Mouse (Mus musculus) heart, embryonic 14.5 days (tissue): Measurements from ENCODE around the gene Papola. TPM values are rescaled to one million over a fixed set of nuclear protein-coding genes. Genes with fewer than 3 reads are reported as not detected.
A peak's percentile ranks its signal among the peaks of the same experiment; 100 is the strongest.

Experiments
- ATAC-seq: fragments of 200-750 bp; cut with Nextera tagmentation; 2 replicates; pipeline ENCODE4 v1.8.0; 2017; ENCODE audit warnings: low read depth, moderate TSS enrichment; ENCODE audit not compliant: insufficient number of reproducible peaks, insufficient read depth, low FRiP score
- H3K27ac ChIP-seq, 2 experiments: fragments of 200-500 bp in 1 of 2; fragments of 300-500 bp in 1 of 2; sonication (generic) in 1 of 2; replicated peaks in 1 of 2; 2 replicates each; pipeline ENCODE4 v1.5.1; 2012 to 2014; ENCODE audit warnings: low read depth in 2 of 2, low read length in 2 of 2, control low read depth in 1 of 2, mild to moderate bottlenecking in 1 of 2, mixed read lengths in 1 of 2; ENCODE audit not compliant: control insufficient read depth in 1 of 2, insufficient read depth in 1 of 2
- H3K27me3 ChIP-seq: fragments of 300-500 bp; sonication (generic); 2 replicates; pipeline ENCODE4 v1.6.1; 2014; ENCODE audit warnings: mild to moderate bottlenecking, low read length, control low read depth; ENCODE audit not compliant: control insufficient read depth, insufficient read depth
- H3K36me3 ChIP-seq: fragments of 300-500 bp; sonication (generic); 2 replicates; pipeline ENCODE4 v1.6.1; 2014; ENCODE audit warnings: mild to moderate bottlenecking, control low read depth, low read length, mixed read lengths; ENCODE audit not compliant: control insufficient read depth, insufficient read depth
- H3K4me1 ChIP-seq, 2 experiments: fragments of 200-500 bp in 1 of 2; fragments of 300-500 bp in 1 of 2; sonication (generic) in 1 of 2; 2 replicates each; pipeline ENCODE4 v1.6.1; 2012 to 2014; ENCODE audit warnings: low read length in 2 of 2, control low read depth in 1 of 2, mixed read lengths in 1 of 2; ENCODE audit not compliant: control insufficient read depth in 2 of 2, insufficient read depth in 2 of 2
- H3K4me2 ChIP-seq: fragments of 300-500 bp; sonication (generic); 2 replicates; pipeline ENCODE4 v1.6.1; 2014; ENCODE audit warnings: mild to moderate bottlenecking, low read length
- H3K4me3 ChIP-seq, 2 experiments: fragments of 200-500 bp in 1 of 2; fragments of 300-500 bp in 1 of 2; sonication (generic) in 1 of 2; 2 replicates each; pipeline ENCODE4 v1.5.1; 2012 to 2014; ENCODE audit warnings: low read length in 2 of 2, mild to moderate bottlenecking in 2 of 2, control low read depth in 1 of 2, low read depth in 1 of 2, moderate library complexity in 1 of 2; ENCODE audit not compliant: control insufficient read depth in 1 of 2, insufficient read depth in 1 of 2
- H3K9ac ChIP-seq: fragments of 300-500 bp; sonication (generic); 2 replicates; pipeline ENCODE4 v1.6.1; 2014; ENCODE audit warnings: mild to moderate bottlenecking, low read length
- H3K9me3 ChIP-seq: fragments of 300-500 bp; sonication (generic); 2 replicates; pipeline ENCODE4 v1.6.1; 2016; ENCODE audit warnings: low read length, control low read depth; ENCODE audit not compliant: control insufficient read depth
- WGBS: fragments of 180-500 bp; shearing (Covaris S2); extraction: QIAGEN DNeasy Blood & Tissue Kit; methylation state at CpG from one replicate; pipeline ENCODE4 v1.1.7; 2014; 5-methylcytosine and 5-hydroxymethylcytosine counted together
- polyA plus RNA-seq: library from polyadenylated mRNA; unstranded; fragments of >200 nt; fragmentation: Nextera tagmentation; extraction: Ambion mirVana; gene quantifications from 2 replicates; pipeline ENCODE4 v1.2.1, GENCODE M21; 2014

Gene Papola
- 118 and 120 TPM in 2 replicates for polyA plus RNA-seq

- Histone ChIP-seq H3K9me3 (no peaks in the 10 kb centered on the region), H3K4me1 (peaks cover 2 to 16% of the 10 kb centered on the region in 2 experiments; a peak in 3 of 4 replicates), H3K27ac (peak within 1 kb of the TSS; percentile 96 to 97), H3K9ac (peak within 1 kb of the TSS; percentile 95), H3K4me3 (peak within 1 kb of the TSS; percentile 92 to 98), H3K4me2 (peak within 1 kb of the TSS; percentile 93), H3K36me3 (peaks cover 3% of the 10 kb centered on the region; the same call in 1 of the 2 replicates), H3K27me3 (no peaks in the 10 kb centered on the region)
- ATAC-seq = peak; percentile 89
- 1% methylated on average over 72 of the region's 85 CpGs for WGBS
Measured at GRCm38 (mm10) chr12:105784196-105784999, at the start of gene Papola. Papola (plus strand) TSS chr12:105784694.

GRCm38 (mm10) chr12:105735226-105735888, 49.1 kb upstream of the Papola start:
- Histone ChIP-seq H3K9me3 (no peaks in the 10 kb centered on the region), H3K9ac (no peak overlapping the region), H3K27ac (no peak overlapping the region), H3K27me3 (no peaks in the 10 kb centered on the region), H3K36me3 (no peaks in the 10 kb centered on the region), H3K4me1 (no peaks in the 10 kb centered on the region), H3K4me2 (no peak overlapping the region), H3K4me3 (no peak overlapping the region)
- no peak for ATAC-seq
- 75% methylated on average over 7 of the region's 7 CpGs for WGBS

GRCm38 (mm10) chr12:105735889-105736251, 48.6 kb upstream of the Papola start:
- H3K27me3 ChIP-seq = no peaks in the 10 kb centered on the region
- ATAC-seq = no peak
- no peak overlapping the region for H3K27ac ChIP-seq
- no peak overlapping the region for H3K4me3 ChIP-seq
- WGBS = 80% methylated on average over 6 of the region's 6 CpGs
- H3K36me3 ChIP-seq = no peaks in the 10 kb centered on the region
- H3K9ac ChIP-seq = no peak overlapping the region
- H3K4me2 ChIP-seq = no peak overlapping the region
- no peaks in the 10 kb centered on the region for H3K4me1 ChIP-seq
- no peaks in the 10 kb centered on the region for H3K9me3 ChIP-seq

GRCm38 (mm10) chr12:105738316-105739096, 46.0 kb upstream of the Papola start:
- H3K4me1 ChIP-seq = 0 out of 4 replicates have a peak, but pooled peaks cover 0 to 2% of the 10 kb centered on the region in 2 experiments
- H3K27ac ChIP-seq = no peak overlapping the region
- no peaks in the 10 kb centered on the region for H3K27me3 ChIP-seq
- no peak overlapping the region for H3K9ac ChIP-seq
- no peaks in the 10 kb centered on the region for H3K36me3 ChIP-seq
- ATAC-seq = no peak
- WGBS = 56% methylated on average over 15 of the region's 15 CpGs
- no peak overlapping the region for H3K4me2 ChIP-seq
- H3K4me3 ChIP-seq = no peak overlapping the region
- no peaks in the 10 kb centered on the region for H3K9me3 ChIP-seq

- no peak for ATAC-seq
- Histone ChIP-seq H3K4me1 (0 out of 4 replicates have a peak, but pooled peaks cover 0 to 2% of the 10 kb centered on the region in 2 experiments), H3K9me3 (no peaks in the 10 kb centered on the region), H3K36me3 (no peaks in the 10 kb centered on the region), H3K4me3 (no peak overlapping the region), H3K4me2 (no peak overlapping the region), H3K27me3 (no peaks in the 10 kb centered on the region), H3K9ac (no peak overlapping the region), H3K27ac (no peak overlapping the region)
- WGBS = 90% methylated on average over 8 of the region's 8 CpGs
Measured at GRCm38 (mm10) chr12:105739656-105740055, 44.8 kb upstream of the Papola start.

- WGBS = 73% methylated on average over 5 of the region's 5 CpGs
- no peaks in the 10 kb centered on the region for H3K27me3 ChIP-seq
- H3K9me3 ChIP-seq = 0 out of 2 replicates have a peak, but pooled peaks cover 3% of the 10 kb centered on the region
- H3K4me2 ChIP-seq = no peak overlapping the region
- H3K27ac ChIP-seq = no peak overlapping the region
- no peak overlapping the region for H3K4me3 ChIP-seq
- peaks cover 3% of the 10 kb centered on the region in 2 experiments; a peak in 2 of 4 replicates for H3K4me1 ChIP-seq
- no peak overlapping the region for H3K9ac ChIP-seq
- no peak for ATAC-seq
- H3K36me3 ChIP-seq = no peaks in the 10 kb centered on the region
Measured at GRCm38 (mm10) chr12:105748114-105748513, 36.4 kb upstream of the Papola start.

- H3K27ac ChIP-seq = no peak overlapping the region
- no peak overlapping the region for H3K9ac ChIP-seq
- 92% methylated on average over 10 of the region's 10 CpGs for WGBS
- H3K4me3 ChIP-seq = no peak overlapping the region
- H3K9me3 ChIP-seq = peaks cover 5% of the 10 kb centered on the region; the same call in 1 of the 2 replicates
- H3K27me3 ChIP-seq = no peaks in the 10 kb centered on the region
- peaks cover 0 to 6% of the 10 kb centered on the region in 2 experiments; a peak in 2 of 4 replicates for H3K4me1 ChIP-seq
- no peaks in the 10 kb centered on the region for H3K36me3 ChIP-seq
- no peak for ATAC-seq
- no peak overlapping the region for H3K4me2 ChIP-seq
Measured at GRCm38 (mm10) chr12:105753813-105754212, 30.7 kb upstream of the Papola start.
